Mouse (Mus musculus) bone marrow macrophage, adult 2 months (primary cell): Measurements from ENCODE around the gene Slc16a8.

Experiments used
- CTCF ChIP-seq: IDR thresholded peaks from 2 replicates; pipeline ENCODE4 v1.5.1; 2012; ENCODE audit warnings: low read depth, mild to moderate bottlenecking, low read length, moderate library complexity
- POLR2A ChIP-seq: IDR thresholded peaks from 2 replicates; pipeline ENCODE4 v1.6.1; 2012; ENCODE audit warnings: mild to moderate bottlenecking, low read depth, low read length, borderline replicate concordance

DNA sequence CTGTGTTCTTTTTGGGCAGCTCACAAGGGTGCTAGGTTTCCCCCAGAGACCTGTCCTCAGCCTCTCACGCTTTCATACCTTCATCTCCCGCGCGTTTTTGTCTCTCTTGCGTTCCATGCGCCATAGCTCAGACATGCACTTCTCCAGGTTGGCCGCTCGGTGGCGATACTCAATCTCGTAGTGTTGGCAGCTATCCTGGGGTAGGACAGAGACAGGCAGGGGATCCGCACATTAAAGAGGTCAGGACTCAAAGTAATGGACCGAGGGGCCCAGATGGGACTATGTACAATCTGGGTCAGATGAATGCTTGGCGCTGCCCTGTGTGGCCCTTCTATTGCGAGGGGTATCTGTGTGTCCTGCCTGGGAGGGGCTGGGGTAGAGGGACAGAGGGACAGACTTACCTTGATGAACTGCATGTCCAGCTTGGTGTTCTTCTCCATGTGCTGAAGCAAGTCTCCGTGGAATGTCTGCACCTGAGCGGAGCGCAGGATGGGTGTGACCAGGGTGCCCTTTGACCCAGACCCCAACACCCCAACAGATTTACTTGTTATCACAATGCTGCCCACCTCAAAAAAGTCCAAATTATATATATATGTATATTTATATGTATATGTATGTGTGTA is 16.7 kb upstream of the Slc16a8 start:
- TF ChIP-seq POLR2A, result no peak
- peak; percentile 63 for TF ChIP-seq CTCF
